Mouse (Mus musculus) embryo, embryonic 11.5 days (tissue): ENCODE measurements around the gene Fbxw9.
A peak's percentile ranks its signal among the peaks of the same experiment; 100 is the strongest.

Experiments used
- DNase-seq: peaks from one replicate; pipeline ENCODE4 v3.0.0-alpha.2; 2012; ENCODE audit warnings: low read depth, low spot score

Fbxw9 gene

GRCm38 (mm10) chr8:85059879-85060616, at the start of gene Fbxw9:
Fbxw9 (plus strand) TSS chr8:85060055.
- DNase-seq = peak; percentile 88

GRCm38 (mm10) chr8:85011242-85011641, 48.6 kb upstream of the Fbxw9 start:
- DNase-seq = no peak

GRCm38 (mm10) chr8:85013230-85013840, 46.5 kb upstream of the Fbxw9 start:
- DNase-seq = no peak

GRCm38 (mm10) chr8:85014431-85014830, 45.4 kb upstream of the Fbxw9 start, which contains the start of gene Best2:
Best2 (minus strand) TSS chr8:85014531.
- no peak for DNase-seq

GRCm38 (mm10) chr8:85016724-85017123, 43.1 kb upstream of the Fbxw9 start:
- no peak for DNase-seq

GRCm38 (mm10) chr8:85017209-85017608, 42.6 kb upstream of the Fbxw9 start:
- no peak for DNase-seq

GRCm38 (mm10) chr8:85021514-85022055, 38.3 kb upstream of the Fbxw9 start:
- DNase-seq = no peak

GRCm38 (mm10) chr8:85023846-85024245, 36.0 kb upstream of the Fbxw9 start:
- no peak for DNase-seq

GRCm38 (mm10) chr8:85025098-85025932, 34.5 kb upstream of the Fbxw9 start, which contains the start of gene Asna1:
Asna1 (minus strand) TSS chr8:85025281.
- peak; percentile 81 for DNase-seq

- DNase-seq = peak; percentile 91
Measured at GRCm38 (mm10) chr8:85026670-85027515, 33.0 kb upstream of the Fbxw9 start, which contains the start of gene Trir. Trir (plus strand) TSS chr8:85026823.

- DNase-seq = no peak
Measured at GRCm38 (mm10) chr8:85027516-85027855, 32.4 kb upstream of the Fbxw9 start.

GRCm38 (mm10) chr8:85027922-85028321, 31.9 kb upstream of the Fbxw9 start:
- no peak for DNase-seq

GRCm38 (mm10) chr8:85029271-85029670, 30.6 kb upstream of the Fbxw9 start:
- DNase-seq = no peak

GRCm38 (mm10) chr8:85032622-85033311, 27.1 kb upstream of the Fbxw9 start:
- DNase-seq = no peak

GRCm38 (mm10) chr8:85033867-85034266, 26.0 kb upstream of the Fbxw9 start:
- no peak for DNase-seq

GRCm38 (mm10) chr8:85034764-85035163, 25.1 kb upstream of the Fbxw9 start:
- DNase-seq = no peak

GRCm38 (mm10) chr8:85035165-85035727, 24.6 kb upstream of the Fbxw9 start:
- no peak for DNase-seq

GRCm38 (mm10) chr8:85035728-85036310, 24.0 kb upstream of the Fbxw9 start:
- no peak for DNase-seq

- DNase-seq = no peak
Measured at GRCm38 (mm10) chr8:85036381-85036717, 23.5 kb upstream of the Fbxw9 start.
